Mouse (Mus musculus) limb, embryonic 14.5 days (tissue): Measurements from ENCODE around the gene Kank1. TPM values are rescaled to one million over a fixed set of nuclear protein-coding genes. Genes with fewer than 3 reads are reported as not detected.

Experiments
- ATAC-seq: fragments of 200-750 bp; cut with Nextera tagmentation; 2 replicates; pipeline ENCODE4 v1.8.0; 2017; ENCODE audit warnings: low read depth, moderate number of reproducible peaks, moderate TSS enrichment; ENCODE audit not compliant: low FRiP score
- DNase-seq: peaks from one replicate; pipeline ENCODE4 v3.0.0-alpha.2; 2015; ENCODE audit warnings: low spot score
- H3K27ac ChIP-seq: fragments of 300-500 bp; sonication (generic); replicated peaks from 2 replicates; pipeline ENCODE4 v1.5.1; 2014; ENCODE audit warnings: low read depth, mild to moderate bottlenecking, low read length, moderate library complexity, mixed read lengths
- H3K27me3 ChIP-seq: fragments of 300-500 bp; sonication (generic); 2 replicates; pipeline ENCODE4 v1.6.1; 2014; ENCODE audit warnings: low read length, mixed read lengths; ENCODE audit not compliant: control insufficient read depth, insufficient read depth
- H3K36me3 ChIP-seq: fragments of 300-500 bp; sonication (generic); 2 replicates; pipeline ENCODE4 v1.6.1; 2014; ENCODE audit warnings: mild to moderate bottlenecking, low read length, moderate library complexity, mixed read lengths; ENCODE audit not compliant: control insufficient read depth, insufficient read depth
- H3K4me1 ChIP-seq: fragments of 300-500 bp; sonication (generic); 2 replicates; pipeline ENCODE4 v1.6.1; 2014; ENCODE audit warnings: antibody characterized with exemption, low read length, mixed read lengths; ENCODE audit not compliant: control insufficient read depth, insufficient read depth
- H3K4me2 ChIP-seq: fragments of 300-500 bp; sonication (generic); replicated peaks from 2 replicates; pipeline ENCODE4 v1.6.1; 2014; ENCODE audit warnings: low read depth, mild to moderate bottlenecking, low read length, moderate library complexity; ENCODE audit not compliant: severe bottlenecking
- H3K4me3 ChIP-seq: fragments of 300-500 bp; sonication (generic); replicated peaks from 2 replicates; pipeline ENCODE4 v1.5.1; 2014; ENCODE audit warnings: low read length
- H3K9ac ChIP-seq: fragments of 300-500 bp; sonication (generic); 2 replicates; pipeline ENCODE4 v1.6.1; 2014; ENCODE audit warnings: mild to moderate bottlenecking, low read depth, low read length, moderate library complexity; ENCODE audit not compliant: severe bottlenecking
- H3K9me3 ChIP-seq: fragments of 300-500 bp; sonication (generic); 2 replicates; pipeline ENCODE4 v1.6.1; 2016; ENCODE audit warnings: low read length; ENCODE audit not compliant: control insufficient read depth
- POLR2A ChIP-seq: fragments of 200-500 bp; IDR thresholded peaks from 2 replicates; pipeline ENCODE4 v1.8.0; 2012; ENCODE audit warnings: inconsistent platforms, mild to moderate bottlenecking, moderate library complexity, borderline replicate concordance; ENCODE audit not compliant: insufficient read depth, insufficient read length; ENCODE audit errors: extremely low read depth
- WGBS: fragments of 180-500 bp; shearing (Covaris S2); extraction: QIAGEN DNeasy Blood & Tissue Kit; methylation state at CpG from one replicate; pipeline ENCODE4 v1.1.7; 2014; 5-methylcytosine and 5-hydroxymethylcytosine counted together
- polyA plus RNA-seq, 2 experiments: library from polyadenylated mRNA; depleted of rRNA in 1 of 2; stranded (reverse) in 1 of 2; unstranded in 1 of 2; fragments of >200 nt; fragmentation: Nextera tagmentation in 1 of 2; extraction: Ambion mirVana in 1 of 2; gene quantifications; 2 replicates each; pipeline versions ENCODE4 v1.2.1 to v1.2.3; 2012 to 2014

The Kank1 gene
- polyA plus RNA-seq, 2 experiments, result 26.0 to 38.2 TPM

DNA sequence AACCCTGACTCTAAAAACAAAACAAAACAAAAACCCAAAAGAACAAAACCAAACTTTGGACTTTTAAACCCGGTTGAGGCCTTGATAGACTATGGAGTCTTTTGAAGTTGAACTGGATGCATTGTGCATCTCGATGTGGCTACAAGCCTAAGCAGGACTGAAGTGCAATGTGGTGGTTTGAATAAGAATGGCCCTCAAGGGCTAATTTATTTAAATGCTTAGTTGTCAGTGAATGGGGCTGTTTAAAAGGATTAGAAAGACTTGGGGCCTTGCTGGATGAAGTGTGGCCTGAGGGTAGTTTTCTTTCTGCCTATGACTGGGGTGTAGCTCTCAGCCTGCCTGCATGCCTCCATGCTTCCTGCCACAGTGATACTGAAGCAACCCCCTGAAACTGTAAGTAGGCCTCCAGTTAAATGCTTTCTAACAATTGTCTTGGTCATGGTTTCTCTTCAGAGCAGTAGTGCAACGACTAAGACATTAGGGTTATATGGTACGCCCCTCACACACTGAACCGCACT lies 242.4 kb downstream of the Kank1 start:
- no peaks in the 10 kb centered on the region for H3K9me3 ChIP-seq
- TF ChIP-seq POLR2A, result no peak
- no peaks in the 10 kb centered on the region for H3K4me1 ChIP-seq
- ATAC-seq, result no peak
- no peak overlapping the region for H3K4me2 ChIP-seq
- no peak for DNase-seq
- H3K4me3 ChIP-seq, result no peak overlapping the region
- no peak overlapping the region for H3K9ac ChIP-seq
- H3K27me3 ChIP-seq, result no peaks in the 10 kb centered on the region
- 83% methylated on average over 5 of the region's 5 CpGs for WGBS
- no peaks in the 10 kb centered on the region for H3K36me3 ChIP-seq
- no peak overlapping the region for H3K27ac ChIP-seq

DNA sequence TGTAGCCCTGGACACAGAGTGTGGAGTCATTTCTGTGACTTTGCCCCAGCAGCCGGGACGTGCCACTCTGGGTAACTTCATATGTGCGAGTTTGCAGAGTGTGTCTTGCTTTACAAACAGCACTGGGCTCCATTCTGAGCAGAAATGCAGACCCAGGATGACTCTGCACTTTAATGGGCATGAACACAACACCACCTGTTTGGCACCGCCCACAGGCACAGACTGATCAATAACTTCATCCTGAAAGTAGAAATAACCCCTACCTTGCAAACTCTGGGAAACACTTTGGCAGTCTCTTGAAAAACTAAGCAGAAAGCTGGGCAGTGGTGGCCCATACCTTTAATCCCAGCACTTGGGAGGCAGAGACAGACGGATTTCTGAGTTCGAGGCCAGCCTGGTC lies 244.0 kb downstream of the Kank1 start:
- Histone ChIP-seq H3K4me2 (no peak overlapping the region), H3K4me3 (no peak overlapping the region), H3K27me3 (0 out of 2 replicates have a peak, but pooled peaks cover 2% of the 10 kb centered on the region), H3K4me1 (no peaks in the 10 kb centered on the region), H3K9me3 (no peaks in the 10 kb centered on the region), H3K27ac (no peak overlapping the region), H3K36me3 (no peaks in the 10 kb centered on the region), H3K9ac (no peak overlapping the region)
- no peak for TF ChIP-seq POLR2A
- DNase-seq (no peak), ATAC-seq (no peak)
- WGBS, result 89% methylated on average over 6 of the region's 6 CpGs

Other genes starting within 250 kb of the Kank1 start
- gene Dock8, start 237.4 kb upstream of the Kank1 start, polyA plus RNA-seq (2012; rRNA removed), result 4.3 and 4.8 TPM in 2 replicates
- gene Dock8, start 237.4 kb upstream of the Kank1 start, polyA plus RNA-seq (2014; fragmentation: Nextera tagmentation; extraction: Ambion mirVana), result 4.8 and 8.3 TPM in 2 replicates